Mouse (Mus musculus) liver, postnatal 0 days (tissue): Measurements from ENCODE around the gene Irf2bp1.

ENCODE experiments used
- CTCF ChIP-seq: sonication (generic); IDR thresholded peaks from 2 replicates; pipeline ENCODE4 v1.5.1; 2016; ENCODE audit warnings: antibody characterized with exemption, low read depth
- EP300 ChIP-seq: IDR thresholded peaks from 2 replicates; pipeline ENCODE4 v1.6.1; 2016; ENCODE audit warnings: antibody characterized with exemption, low read depth, mild to moderate bottlenecking

- TF ChIP-seq EP300 (no peak), CTCF (no peak)
Observed at GRCm38 (mm10) chr7:18957569-18958383, 46.1 kb upstream of the Irf2bp1 start.
